Mouse (Mus musculus): Measurements from ENCODE around the gene Ylpm1. TPM values are rescaled to one million over a fixed set of nuclear protein-coding genes. Genes with fewer than 3 reads are reported as not detected.

The Ylpm1 gene
- total RNA-seq (2021): 10 to 100 TPM; 14.7 to 15.6 TPM
- long read RNA-seq, experiment 1, partial matches to known transcripts: 2 of 3 reads
- long read RNA-seq, experiment 1, other reads (novel, unspliced or antisense): 1 of 3 reads
- long read RNA-seq, experiment 2, partial matches to known transcripts: 1 of 2 reads
- long read RNA-seq, experiment 2, other reads (novel, unspliced or antisense): 0 of 2 reads

- peak; percentile 96 for DNase-seq
- intact Hi-C loops (cut with DNase I): no loop called here
Measured at GRCm38 (mm10) chr12:84996083-84996496, at the start of gene Ylpm1. TSS of gene Ylpm1 (plus strand) at chr12:84996321.

DNA sequence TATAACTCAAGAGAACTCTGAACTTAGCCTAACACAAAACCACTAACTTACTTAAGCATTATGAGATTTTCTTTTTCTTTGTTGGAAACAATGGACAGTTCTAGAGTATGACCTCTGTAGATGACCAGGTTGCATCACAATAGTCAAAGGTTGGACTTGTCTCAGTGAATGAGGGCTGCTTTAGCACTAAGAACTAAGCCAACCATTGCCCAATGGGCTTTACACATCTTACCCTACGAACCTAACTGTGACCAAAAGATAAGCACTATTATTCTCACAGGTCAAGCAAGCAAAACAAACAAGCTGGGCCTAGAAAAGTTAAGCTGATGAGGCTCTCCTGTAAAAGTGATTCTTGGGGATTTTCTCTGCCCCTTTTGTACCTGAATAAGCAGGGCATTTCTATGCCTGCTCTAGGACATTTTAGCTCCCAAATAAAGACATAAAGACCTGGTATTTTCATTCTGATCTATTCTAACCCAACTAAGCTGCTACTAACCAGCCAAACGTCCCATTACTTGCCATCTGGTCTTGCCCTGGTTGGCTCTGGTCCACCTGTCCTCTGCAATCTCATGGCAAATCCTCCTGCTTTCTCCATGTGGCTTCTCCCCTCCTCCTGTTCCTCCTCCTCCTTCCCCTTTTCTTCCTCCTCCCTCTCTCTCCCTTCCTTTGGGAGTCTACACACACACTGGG lies 48.1 kb upstream of the Ylpm1 start:
- intact Hi-C loops (cut with DNase I): no loop called here
- DNase-seq: no peak

DNA sequence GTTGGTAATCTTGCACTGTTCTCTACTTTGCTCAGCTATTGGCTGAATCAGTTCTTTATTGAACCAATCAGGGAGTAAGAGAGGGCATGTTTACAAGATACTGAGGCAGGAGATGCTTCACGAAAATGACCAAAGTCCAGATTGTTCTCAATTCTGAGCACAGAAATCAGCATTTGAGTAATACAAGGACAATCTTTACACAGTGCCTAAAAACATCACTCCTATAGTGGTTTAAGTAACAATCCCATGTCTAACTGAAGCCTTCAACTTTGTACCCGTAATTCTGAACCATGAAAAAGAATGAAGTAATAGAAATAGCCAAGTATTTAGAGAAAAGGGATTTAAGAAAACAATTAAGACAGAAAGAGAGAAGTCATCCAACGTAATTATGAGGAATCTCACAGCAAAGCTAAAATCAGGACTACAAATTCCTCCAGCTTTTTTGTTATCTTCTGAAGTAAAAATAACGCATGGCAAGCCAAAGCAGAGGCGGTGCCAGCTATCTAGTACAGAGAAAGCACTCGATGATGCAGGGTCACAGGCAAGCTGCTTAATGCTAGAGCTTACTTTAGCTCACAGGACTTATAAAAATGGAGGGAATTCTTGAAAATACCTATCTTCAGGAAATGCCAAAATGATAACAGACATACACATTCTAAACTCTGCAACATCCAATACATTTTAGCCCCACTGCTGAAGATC lies 47.4 kb upstream of the Ylpm1 start:
- no peak for DNase-seq
- intact Hi-C loops (cut with DNase I): no loop called here

DNA sequence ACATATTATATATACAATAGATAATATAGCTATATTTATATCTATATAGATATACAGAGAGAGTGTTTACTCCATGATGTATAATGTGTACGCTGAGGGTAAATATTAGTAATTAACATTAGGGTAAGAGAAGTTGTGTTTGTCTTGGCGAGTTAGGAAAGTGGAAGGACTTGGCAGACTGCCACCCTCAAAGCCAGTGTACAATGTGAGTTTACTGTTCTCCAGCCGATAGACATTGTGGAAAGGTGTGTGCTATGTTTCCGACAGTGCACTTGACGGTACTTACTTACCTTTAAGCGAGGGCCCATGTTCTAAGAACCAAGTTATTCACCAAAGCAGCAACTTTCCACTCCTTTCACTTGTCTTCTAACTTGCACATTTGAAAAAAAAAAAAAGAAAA lies 45.4 kb upstream of the Ylpm1 start:
- intact Hi-C loops (cut with DNase I): no loop called here
- DNase-seq: no peak

- no peak for DNase-seq
- intact Hi-C loops (cut with DNase I): no loop called here
Measured at GRCm38 (mm10) chr12:84951531-84951930, 44.6 kb upstream of the Ylpm1 start.

DNA sequence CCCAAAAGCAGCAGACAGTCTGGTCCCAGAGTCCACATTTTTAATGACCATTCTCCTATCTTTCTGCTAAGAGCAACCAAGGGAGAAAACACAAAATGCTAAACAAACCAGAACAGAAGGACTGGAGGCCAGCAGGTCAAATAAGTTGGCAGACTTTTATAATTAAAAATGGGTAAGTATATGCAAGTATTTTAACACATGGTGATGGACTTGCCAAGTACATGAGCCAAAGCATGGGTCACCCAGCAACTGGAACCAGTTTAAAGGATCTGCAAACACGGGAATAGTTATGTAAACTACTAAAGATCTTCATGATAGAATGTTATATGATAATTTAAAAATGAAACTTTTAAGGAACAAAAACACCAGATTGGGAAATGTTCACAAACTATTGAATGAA lies 43.8 kb upstream of the Ylpm1 start:
- intact Hi-C loops (cut with DNase I): no loop called here
- DNase-seq: no peak

GRCm38 (mm10) chr12:84956317-84956716 lies 39.8 kb upstream of the Ylpm1 start:
- intact Hi-C loops (cut with DNase I): no loop called here

DNA sequence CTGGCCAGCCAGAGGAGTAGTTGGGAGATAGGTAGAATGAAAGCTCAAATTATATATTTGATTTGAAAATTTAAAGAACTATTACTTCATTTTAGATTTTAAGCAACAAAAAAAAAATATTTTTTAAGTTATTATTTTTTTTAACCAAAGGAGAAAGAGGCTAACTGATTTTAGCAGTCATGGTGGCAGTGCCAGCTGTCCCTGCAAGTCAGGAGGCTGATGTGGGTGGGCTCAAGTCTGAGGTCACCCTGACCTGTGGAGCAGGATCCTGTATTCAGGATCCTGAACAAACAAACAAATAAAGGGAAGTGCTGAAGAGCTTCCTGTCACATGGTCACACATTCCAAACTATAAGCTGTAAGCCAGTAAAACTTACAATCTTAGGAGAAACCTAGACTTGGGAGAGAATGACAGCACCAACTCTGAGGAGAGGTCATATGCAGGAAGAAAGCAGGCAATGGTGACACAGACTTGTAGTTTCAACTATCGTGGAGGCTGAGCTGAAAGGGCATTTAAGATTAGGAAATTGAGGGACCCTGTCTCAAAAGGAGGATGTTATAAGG lies 37.2 kb upstream of the Ylpm1 start:
- DNase-seq: no peak

More at GRCm38 (mm10) chr12:84956317-84956716, 39.8 kb upstream of the Ylpm1 start:
- no peak for DNase-seq

GRCm38 (mm10) chr12:84962606-84963005 lies 33.5 kb upstream of the Ylpm1 start:
- no peak for DNase-seq
- intact Hi-C loops (cut with DNase I): no loop called here

More for the DNA sequence above, 37.2 kb upstream of the Ylpm1 start:
- intact Hi-C loops (cut with DNase I): no loop called here

DNA sequence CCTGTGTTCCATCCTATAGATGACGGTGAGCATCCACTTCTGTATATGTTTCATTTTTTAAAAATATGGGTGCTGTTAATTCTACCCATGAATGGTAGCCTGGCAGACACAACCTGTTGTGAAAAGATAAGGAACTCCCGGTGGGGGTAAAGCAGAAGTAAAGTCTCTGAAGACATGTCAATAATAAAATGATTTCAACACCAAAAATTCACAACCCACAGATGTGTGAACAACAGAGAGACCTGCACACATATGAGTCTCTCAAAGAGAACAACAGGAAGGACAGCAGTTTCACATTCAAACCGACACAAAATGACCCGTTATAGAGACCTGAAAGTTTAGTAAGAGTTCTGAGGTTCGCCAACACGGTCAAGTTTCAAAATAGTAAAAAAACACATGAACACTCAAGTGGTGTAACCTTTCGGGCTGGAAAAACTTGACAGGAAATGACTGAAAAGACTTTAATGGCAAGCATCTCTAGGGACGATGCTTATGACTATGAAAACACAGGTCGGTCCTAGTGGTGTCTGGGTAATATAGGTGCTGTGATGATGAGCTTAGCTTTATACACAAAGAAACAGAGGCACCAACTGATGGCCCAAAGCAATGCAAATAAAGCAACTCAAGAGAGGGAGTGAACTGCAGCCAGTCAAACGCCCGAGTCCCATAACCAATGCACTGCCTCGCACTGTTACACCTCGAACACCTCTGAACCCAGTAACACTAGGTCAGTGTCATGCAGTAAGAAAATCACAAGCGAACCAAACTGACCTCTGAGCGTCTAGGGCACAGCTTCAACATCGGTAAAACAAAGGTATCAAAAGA lies 27.1 kb upstream of the Ylpm1 start:
- no peak for DNase-seq
- intact Hi-C loops (cut with DNase I): no loop called here

- no peak for DNase-seq
- intact Hi-C loops (cut with DNase I): no loop called here
Measured at GRCm38 (mm10) chr12:84969656-84970427, 26.3 kb upstream of the Ylpm1 start.

- intact Hi-C loops (cut with DNase I): no loop called here
Measured at GRCm38 (mm10) chr12:84970428-84971096, 25.6 kb upstream of the Ylpm1 start, which contains the start of the genes Fcf1 and Arel1. TSS of gene Fcf1 (plus strand) at chr12:84970897. TSS of gene Arel1 (minus strand) at chr12:84970900.

GRCm38 (mm10) chr12:84979264-84979862 lies 16.8 kb upstream of the Ylpm1 start:
- DNase-seq: no peak
- intact Hi-C loops (cut with DNase I): no loop called here

More at GRCm38 (mm10) chr12:84970428-84971096, 25.6 kb upstream of the Ylpm1 start, which contains the start of the genes Fcf1 and Arel1:
- peak; percentile 78 to 84 for DNase-seq

GRCm38 (mm10) chr12:84989456-84989855 lies 6.7 kb upstream of the Ylpm1 start:
- no peak for DNase-seq
- intact Hi-C loops (cut with DNase I): no loop called here

- no peak for DNase-seq
- intact Hi-C loops (cut with DNase I): no loop called here
Measured at GRCm38 (mm10) chr12:84995112-84995761, 884 bp upstream of the Ylpm1 start.

DNA sequence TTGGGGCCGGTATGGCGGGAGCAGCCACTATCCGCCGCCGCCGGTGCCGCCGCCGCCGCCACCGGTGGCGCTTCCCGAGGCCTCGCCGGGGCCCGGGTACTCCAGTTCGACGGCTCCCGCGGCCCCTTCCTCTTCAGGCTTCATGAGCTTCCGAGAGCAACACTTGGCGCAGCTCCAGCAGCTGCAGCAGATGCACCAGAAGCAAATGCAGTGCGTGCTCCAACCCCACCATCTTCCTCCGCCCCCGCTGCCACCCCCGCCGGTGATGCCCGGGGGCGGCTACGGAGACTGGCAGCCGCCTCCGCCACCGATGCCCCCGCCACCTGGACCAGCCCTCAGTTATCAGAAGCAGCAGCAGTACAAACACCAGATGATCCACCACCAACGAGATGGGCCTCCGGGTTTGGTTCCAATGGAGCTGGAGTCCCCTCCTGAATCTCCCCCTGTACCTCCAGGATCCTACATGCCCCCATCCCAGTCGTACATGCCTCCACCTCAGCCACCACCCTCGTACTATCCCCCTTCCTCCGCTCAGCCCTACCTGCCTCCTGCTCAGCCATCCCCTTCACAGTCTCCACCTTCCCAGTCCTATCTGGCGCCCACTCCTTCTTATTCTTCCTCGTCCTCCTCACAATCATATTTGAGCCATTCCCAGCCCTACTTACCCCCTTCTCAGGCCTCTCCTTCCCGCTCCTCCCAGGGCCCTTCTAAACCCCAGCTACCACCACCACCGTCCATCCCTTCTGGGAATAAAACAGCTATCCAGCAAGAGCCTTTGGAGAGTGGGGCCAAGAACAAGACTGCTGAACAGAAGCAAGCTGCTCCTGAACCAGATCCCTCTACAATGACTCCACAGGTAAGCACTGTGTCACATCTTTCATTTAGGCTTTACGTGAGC lies 629 bp downstream of the Ylpm1 start:
- intact Hi-C loops (cut with DNase I): no loop called here
- no peak for DNase-seq

DNA sequence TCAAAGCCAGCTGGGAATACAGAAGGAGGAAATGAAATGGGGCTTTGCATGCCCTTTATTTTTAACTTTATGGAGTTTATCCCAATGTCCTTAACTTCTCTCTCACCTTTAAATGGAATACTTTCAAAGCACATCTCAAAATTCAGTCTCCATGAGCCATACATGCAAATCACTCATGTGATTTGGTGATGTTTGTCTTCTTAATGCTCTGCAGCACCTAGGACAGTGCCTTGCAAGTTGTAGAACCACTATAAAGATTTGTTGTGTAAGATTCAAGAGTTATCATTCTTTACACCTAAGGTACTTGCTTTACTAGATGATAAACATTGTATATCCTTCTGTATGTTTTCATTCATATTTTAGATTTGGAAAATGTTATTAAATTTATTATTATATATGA lies 2.9 kb downstream of the Ylpm1 start:
- DNase-seq: no peak
- intact Hi-C loops (cut with DNase I): no loop called here
